Mouse (Mus musculus): ENCODE data around the gene Serpine2.

DNA sequence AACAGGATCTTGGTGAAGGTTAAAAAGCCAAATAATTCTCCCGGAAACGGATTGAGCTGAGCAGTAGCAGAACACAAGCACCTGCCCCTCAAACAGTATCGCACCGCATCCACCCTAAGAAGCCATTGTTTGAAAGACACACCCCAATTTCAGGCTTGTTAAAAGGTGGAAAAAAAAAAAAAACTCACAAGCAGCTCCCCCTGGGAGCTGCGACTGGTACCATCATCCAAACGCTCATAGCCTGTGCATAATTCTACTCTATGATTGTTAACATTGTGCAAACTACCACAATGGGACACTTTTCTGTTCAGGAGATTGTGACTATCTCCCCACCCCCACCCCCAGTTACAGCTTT, 99.1 kb downstream of the Serpine2 start:
- TF ChIP-seq CTCF (IDR thresholded peaks at IDR 0.05; ENCODE audit: control insufficient read depth, insufficient read depth, insufficient replicate concordance, low read depth, low read length) (no peak), POLR2A (IDR thresholded peaks at IDR 0.05; ENCODE audit: control insufficient read depth, low read depth, low read length) (no peak)

All from testis, adult 2 months (tissue).